In the genomic region with DNA sequence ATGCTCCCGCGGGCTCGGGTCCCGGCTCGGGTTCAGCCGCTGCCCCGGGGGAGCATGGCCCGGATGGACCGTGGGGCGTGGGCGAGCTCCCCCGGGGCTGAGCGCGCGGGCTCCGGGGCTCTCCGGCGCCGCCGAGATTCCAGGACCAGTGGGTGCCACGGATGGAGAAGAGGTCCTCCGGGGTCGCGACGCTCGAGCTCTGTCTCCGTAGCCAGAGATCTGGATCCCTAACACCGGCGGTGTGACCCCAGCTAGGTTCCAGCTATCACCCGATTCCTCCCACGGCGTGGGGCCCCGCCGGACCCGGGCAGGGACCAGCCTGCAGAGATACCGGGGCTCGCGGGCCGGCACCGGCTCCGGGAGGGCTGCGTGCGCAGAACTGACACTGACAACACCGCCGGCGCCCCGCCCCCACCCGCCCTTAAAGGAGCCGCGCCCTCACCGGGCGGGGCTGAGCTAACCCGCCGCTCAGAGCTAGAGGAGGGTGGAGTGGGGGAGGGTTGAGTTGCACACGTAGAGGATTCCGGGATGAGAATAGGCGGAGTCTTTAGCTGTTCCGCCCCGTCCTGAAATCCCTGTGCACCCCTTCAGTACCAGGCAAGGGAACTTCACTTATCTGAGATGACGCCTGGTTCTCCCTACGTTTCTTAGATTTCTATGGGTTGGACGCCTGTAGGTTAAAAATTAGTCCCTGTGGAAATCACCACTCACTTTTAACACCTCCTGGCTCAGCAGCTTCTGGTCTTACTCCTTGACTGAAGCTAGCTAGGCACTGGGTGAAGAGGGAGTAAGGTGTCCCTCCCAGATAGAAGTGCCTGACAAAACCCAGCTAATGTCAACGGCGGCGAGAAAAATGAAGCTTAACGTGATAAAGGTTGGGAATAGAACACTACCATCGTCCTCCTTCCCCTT, we compare ENCODE assay signal across 8 mouse cellular contexts. TPM values are rescaled to one million over a fixed set of nuclear protein-coding genes. Genes with fewer than 3 reads are reported as not detected.
DNase-seq lines count a peak whose midpoint lies in the region; ATAC-seq and TF ChIP-seq lines count a peak whose summit lies in the region.

A gene (minus strand): TSS at position 399 of the 912 bp plus-strand sequence.

- peaks cover 4% of the 10 kb centered on the region; the same call in 1 of the 2 replicates for H3K4me1 ChIP-seq in cortical plate, adult 2 months (ENCODE audit: control insufficient read depth, insufficient read depth, low read length)
- peaks cover 68% of the 10 kb centered on the region for H3K4me1 ChIP-seq in megakaryocyte, embryonic 14.5 days

- no peak for TF ChIP-seq CTCF in cortical plate, adult 2 months (IDR thresholded peaks at IDR 0.05; ENCODE audit: extremely low read depth, insufficient read depth, low read length)

- H3K27me3 ChIP-seq in megakaryocyte, embryonic 14.5 days (replicated peaks) = no peaks in the 10 kb centered on the region

- H3K9me3 ChIP-seq in megakaryocyte, embryonic 14.5 days = no peaks in the 10 kb centered on the region

- peak; percentile 60 for TF ChIP-seq POLR2A in cortical plate, adult 2 months (IDR thresholded peaks at IDR 0.05; ENCODE audit: extremely low read depth, insufficient read depth, low read length)

- peak within 1 kb of the TSS; percentile 78 for H3K4me3 ChIP-seq in cortical plate, adult 2 months (ENCODE audit: insufficient read depth, low read length)
- peak within 1 kb of the TSS; percentile 97 for H3K4me3 ChIP-seq in megakaryocyte, embryonic 14.5 days (replicated peaks)

- peak; percentile 86 to 89 for DNase-seq in gastrocnemius, adult 8-10 months (ENCODE audit: low spot score in 2 of 2)
- peak; percentile 88 for DNase-seq in hindlimb bud, embryonic 11.5 days (ENCODE audit: extremely low spot score, low read depth, low spot score)
- peak; percentile 68 to 95 for DNase-seq in left cerebral cortex, adult 8-10 months (ENCODE audit: low spot score in 2 of 2)
- DNase-seq in right cerebral cortex, postnatal 14 days = peak; percentile 91
- peak; percentile 79 to 89 for DNase-seq in urinary bladder, postnatal 36 days (ENCODE audit: low spot score in 2 of 2)

- peaks cover 27% of the 10 kb centered on the region for H3K36me3 ChIP-seq in megakaryocyte, embryonic 14.5 days (replicated peaks; ENCODE audit: low read length)

- ATAC-seq in activated CD4-positive, CD25-positive, alpha-beta regulatory T cell, adult 4 months = peak; percentile 66

- H3K27ac ChIP-seq in cortical plate, adult 2 months (ENCODE audit: insufficient read depth, low read length) = peak within 1 kb of the TSS; percentile 89

RNA-seq across cellular contexts. Expression of the gene that starts here (rescaled TPM):
- 1 to 10 TPM; 4.3 to 5.3 TPM for polyA plus RNA-seq in activated CD4-positive, CD25-positive, alpha-beta regulatory T cell, adult 4 months (2017; shearing (Covaris generic))
- polyA plus RNA-seq in cortical plate, adult 2 months (2012; rRNA removed) = 203 and 213 TPM in 2 replicates
- 10 to 100 TPM; 10.4 to 18.9 (median 15.2) TPM for total RNA-seq in gastrocnemius, adult 8-10 months (2022)
- total RNA-seq in left cerebral cortex, adult 8-10 months (2022) = 100 to 1,000 TPM; 201 to 282 (median 245) TPM
- 44.6 and 94.5 TPM in 2 replicates for polyA plus RNA-seq in megakaryocyte, embryonic 14.5 days (2012; ENCODE audit: insufficient read depth, low replicate concordance)

Comparison
In these comparisons a context has a peak if more than half of its experiments do, and no peak if none do; other contexts are left out.
1. Peak in every context shown above with its lines: DNase-seq, ATAC-seq, H3K4me3 ChIP-seq and H3K27ac ChIP-seq.
2. RNA of the gene that starts here (total RNA-seq): 201 to 282 TPM in left cerebral cortex, adult 8-10 months; 10.4 to 18.9 TPM in gastrocnemius, adult 8-10 months; every median in the first group is over 10 times any median in the second.